Mouse (Mus musculus) limb, embryonic 12.5 days (tissue): ENCODE measurements around the gene Gm10322. TPM values are rescaled to one million over a fixed set of nuclear protein-coding genes. Genes with fewer than 3 reads are reported as not detected.

Source experiments
- ATAC-seq: fragments of 200-750 bp; cut with Nextera tagmentation; 2 replicates; pipeline ENCODE4 v1.8.0; 2017; ENCODE audit warnings: low read depth, moderate TSS enrichment; ENCODE audit not compliant: insufficient number of reproducible peaks, insufficient read depth, low FRiP score, low TSS enrichment
- H3K27ac ChIP-seq: fragments of 300-500 bp; sonication (generic); 2 replicates; pipeline ENCODE4 v1.5.1; 2016; ENCODE audit warnings: mild to moderate bottlenecking, moderate library complexity
- H3K27me3 ChIP-seq: fragments of 300-500 bp; sonication (generic); 2 replicates; pipeline ENCODE4 v1.6.1; 2016; ENCODE audit warnings: mild to moderate bottlenecking, moderate library complexity
- H3K36me3 ChIP-seq: fragments of 300-500 bp; sonication (generic); 2 replicates; pipeline ENCODE4 v1.6.1; 2016; ENCODE audit warnings: mild to moderate bottlenecking, moderate library complexity
- H3K4me1 ChIP-seq: fragments of 300-500 bp; sonication (generic); replicated peaks from 2 replicates; pipeline ENCODE4 v1.6.1; 2016
- H3K4me2 ChIP-seq: fragments of 300-500 bp; sonication (generic); 2 replicates; pipeline ENCODE4 v1.6.1; 2016; ENCODE audit warnings: mild to moderate bottlenecking, moderate library complexity
- H3K4me3 ChIP-seq: fragments of 300-500 bp; sonication (generic); replicated peaks from 2 replicates; pipeline ENCODE4 v1.5.1; 2016; ENCODE audit warnings: mild to moderate bottlenecking
- H3K9ac ChIP-seq: fragments of 300-500 bp; sonication (generic); replicated peaks from 2 replicates; pipeline ENCODE4 v1.6.1; 2016; ENCODE audit warnings: mild to moderate bottlenecking, moderate library complexity
- H3K9me3 ChIP-seq: fragments of 300-500 bp; sonication (generic); 2 replicates; pipeline ENCODE4 v1.6.1; 2016; ENCODE audit warnings: mild to moderate bottlenecking, moderate library complexity
- WGBS: fragments of 180-500 bp; shearing (Covaris S2); methylation state at CpG from one replicate; pipeline ENCODE4 v1.1.7; 2016; 5-methylcytosine and 5-hydroxymethylcytosine counted together
- polyA plus RNA-seq: library from polyadenylated mRNA; unstranded; fragments of >200 nt; fragmentation: Nextera tagmentation; extraction: Ambion mirVana; gene quantifications from 2 replicates; pipeline ENCODE4 v1.2.1, GENCODE M21; 2016

The Gm10322 gene
- polyA plus RNA-seq, 1 experiment from 2014 or later: not detected

DNA sequence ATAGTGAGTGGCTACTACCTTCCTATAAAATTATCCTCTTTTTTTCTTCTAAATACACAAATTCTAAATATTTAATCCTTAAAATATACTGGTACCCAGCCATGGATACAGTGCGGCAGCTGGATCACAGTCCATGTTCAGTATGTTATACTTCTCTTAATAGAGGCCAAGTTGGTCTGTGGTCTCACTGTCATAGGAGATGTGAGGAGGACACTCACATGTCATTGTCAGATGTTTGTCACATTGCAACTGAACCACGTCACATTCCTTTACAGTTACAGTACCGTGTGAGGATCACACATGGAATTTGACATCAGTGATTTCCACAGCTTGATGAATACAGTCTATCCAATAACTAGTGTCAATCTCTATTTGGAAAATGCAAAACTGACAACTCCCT lies 36.2 kb upstream of the Gm10322 start:
- H3K4me3 ChIP-seq: no peak overlapping the region
- WGBS: 91% methylated on average over 3 of the region's 3 CpGs
- no peak overlapping the region for H3K9ac ChIP-seq
- no peak overlapping the region for H3K27ac ChIP-seq
- no peak for ATAC-seq
- H3K36me3 ChIP-seq: peaks cover 9% of the 10 kb centered on the region
- peaks cover 6% of the 10 kb centered on the region; the same call in 1 of the 2 replicates for H3K9me3 ChIP-seq
- H3K4me2 ChIP-seq: no peak overlapping the region
- no peaks in the 10 kb centered on the region for H3K27me3 ChIP-seq
- peaks cover 34% of the 10 kb centered on the region for H3K4me1 ChIP-seq

DNA sequence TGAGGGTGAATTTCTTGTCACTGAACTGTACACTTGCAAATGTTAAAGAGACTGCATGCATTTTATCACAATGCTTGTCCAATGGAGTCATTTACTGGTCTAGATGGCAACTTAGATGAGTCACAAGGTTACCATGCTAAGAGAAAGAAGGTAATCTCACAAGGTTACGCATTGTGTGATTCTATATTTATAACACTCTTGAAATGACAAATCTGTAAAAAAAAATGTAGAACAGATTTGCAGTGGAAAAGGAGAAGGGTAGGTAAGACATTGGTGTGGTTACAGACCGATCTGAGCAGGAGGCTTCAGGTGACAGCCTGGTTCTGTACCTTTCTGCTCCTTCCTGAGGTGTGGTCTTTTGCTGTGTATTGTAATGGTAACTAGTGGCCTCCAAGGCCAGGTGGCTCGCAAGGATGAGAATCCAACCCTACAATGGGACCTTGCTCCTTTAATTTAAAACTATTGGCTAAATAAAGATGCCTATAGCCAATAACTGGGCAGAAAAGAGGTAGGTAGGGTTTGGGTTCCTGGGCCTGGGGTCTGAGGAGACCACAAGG lies 35.2 kb upstream of the Gm10322 start:
- peaks cover 6% of the 10 kb centered on the region; the same call in 1 of the 2 replicates for H3K9me3 ChIP-seq
- no peak overlapping the region for H3K27ac ChIP-seq
- H3K9ac ChIP-seq: no peak overlapping the region
- H3K36me3 ChIP-seq: peaks cover 9% of the 10 kb centered on the region
- H3K27me3 ChIP-seq: no peaks in the 10 kb centered on the region
- no peak for ATAC-seq
- H3K4me2 ChIP-seq: no peak overlapping the region
- H3K4me3 ChIP-seq: no peak overlapping the region
- H3K4me1 ChIP-seq: peaks cover 34% of the 10 kb centered on the region
- WGBS: 90% methylated on average over 3 of the region's 3 CpGs

DNA sequence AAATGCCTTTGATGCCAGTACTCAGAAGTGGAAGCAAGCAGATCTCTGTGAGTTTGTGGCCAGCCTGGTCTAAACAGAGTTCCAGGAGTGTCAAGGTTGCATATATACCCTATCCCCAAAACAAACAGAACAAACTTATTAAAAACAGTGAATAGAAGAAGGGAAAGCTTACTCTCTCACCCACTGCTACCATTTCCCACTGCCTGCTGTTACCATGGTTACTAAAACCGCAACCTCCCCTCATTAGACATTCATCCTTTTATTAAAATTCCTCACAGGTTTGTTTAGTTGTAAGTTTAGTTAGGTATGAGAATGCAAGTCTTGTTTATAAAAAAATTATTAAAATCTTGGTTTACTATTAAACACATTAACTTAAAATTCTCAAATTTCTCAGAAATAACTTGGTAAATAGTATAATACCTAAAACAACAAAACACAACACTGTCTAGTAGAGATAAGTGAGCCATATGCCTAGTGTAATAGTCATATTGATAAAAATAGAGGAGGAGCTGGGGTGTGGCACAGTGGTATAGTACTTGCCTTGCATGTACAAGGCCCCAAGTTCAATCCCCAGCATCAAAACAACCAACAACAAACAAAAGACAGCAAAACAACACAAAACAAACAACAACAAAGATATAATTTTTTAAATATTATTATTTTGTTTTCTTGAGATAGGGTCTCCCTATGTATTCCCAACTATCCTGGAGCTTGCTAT lies 33.9 kb upstream of the Gm10322 start:
- H3K4me1 ChIP-seq: peaks cover 23% of the 10 kb centered on the region
- H3K36me3 ChIP-seq: peaks cover 9% of the 10 kb centered on the region
- H3K9me3 ChIP-seq: peaks cover 6% of the 10 kb centered on the region; the same call in 1 of the 2 replicates
- H3K27me3 ChIP-seq: no peaks in the 10 kb centered on the region
- no peak for ATAC-seq
- H3K4me3 ChIP-seq: no peak overlapping the region
- no peak overlapping the region for H3K27ac ChIP-seq
- H3K9ac ChIP-seq: no peak overlapping the region
- 89% methylated on average over 1 of the region's 1 CpGs for WGBS
- H3K4me2 ChIP-seq: no peak overlapping the region

DNA sequence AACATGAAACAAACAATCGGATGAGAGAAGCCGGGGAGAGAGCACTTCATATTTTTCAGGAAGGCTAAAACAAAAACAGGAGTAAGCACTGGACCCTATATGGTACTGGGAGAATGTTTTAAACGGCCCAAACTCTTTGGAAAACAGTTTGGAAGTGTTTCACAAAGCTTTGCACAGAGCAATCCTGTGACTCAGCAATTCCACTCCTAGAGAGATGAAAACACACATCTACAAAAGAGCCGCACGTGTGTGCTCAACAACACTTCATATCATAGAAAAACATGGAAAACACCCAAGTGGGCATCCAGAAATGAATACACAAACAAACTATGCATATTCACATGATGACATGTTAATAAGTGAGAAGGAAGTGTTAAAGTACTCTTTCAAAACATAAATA lies 30.2 kb upstream of the Gm10322 start:
- Histone ChIP-seq H3K4me2 (no peak overlapping the region), H3K9me3 (peaks cover 6% of the 10 kb centered on the region; the same call in 1 of the 2 replicates), H3K27ac (no peak overlapping the region), H3K9ac (no peak overlapping the region), H3K27me3 (no peaks in the 10 kb centered on the region), H3K4me3 (no peak overlapping the region), H3K36me3 (peaks cover 9% of the 10 kb centered on the region), H3K4me1 (no peaks in the 10 kb centered on the region)
- 89% methylated on average over 5 of the region's 5 CpGs for WGBS
- no peak for ATAC-seq

GRCm38 (mm10) chr10:59586821-59587220 lies 29.0 kb upstream of the Gm10322 start:
- no peaks in the 10 kb centered on the region for H3K27me3 ChIP-seq
- H3K9me3 ChIP-seq: peaks cover 6% of the 10 kb centered on the region; the same call in 1 of the 2 replicates
- no peak overlapping the region for H3K27ac ChIP-seq

DNA sequence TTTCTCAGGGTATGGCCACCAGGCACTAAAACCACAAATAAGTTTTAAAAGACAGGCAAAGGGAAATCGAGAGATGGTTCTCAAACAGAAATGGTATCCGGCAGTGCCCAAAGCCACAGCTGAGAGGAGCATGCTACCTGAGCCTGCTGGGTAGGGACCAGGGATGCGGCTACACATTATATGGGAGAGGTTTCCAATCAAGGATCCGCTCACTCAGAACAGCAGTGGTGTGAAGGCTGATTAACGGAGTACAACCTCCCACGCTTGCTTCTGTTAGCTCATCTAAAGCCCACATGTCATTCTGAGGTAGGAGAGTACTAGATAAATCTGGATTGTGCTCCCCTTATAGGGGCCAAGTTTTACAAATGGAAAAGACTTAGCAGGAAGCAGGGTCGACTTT lies 27.7 kb upstream of the Gm10322 start:
- 85% methylated on average over 7 of the region's 7 CpGs for WGBS
- H3K27ac ChIP-seq: no peak overlapping the region
- peaks cover 4% of the 10 kb centered on the region for H3K36me3 ChIP-seq
- H3K4me2 ChIP-seq: no peak overlapping the region
- H3K4me1 ChIP-seq: no peaks in the 10 kb centered on the region
- no peak overlapping the region for H3K9ac ChIP-seq
- H3K4me3 ChIP-seq: no peak overlapping the region
- ATAC-seq: no peak
- peaks cover 4% of the 10 kb centered on the region; the same call in 1 of the 2 replicates for H3K9me3 ChIP-seq
- no peaks in the 10 kb centered on the region for H3K27me3 ChIP-seq

More at GRCm38 (mm10) chr10:59586821-59587220, 29.0 kb upstream of the Gm10322 start:
- Histone ChIP-seq H3K36me3 (peaks cover 9% of the 10 kb centered on the region), H3K4me2 (no peak overlapping the region), H3K9ac (no peak overlapping the region), H3K4me3 (no peak overlapping the region), H3K4me1 (no peaks in the 10 kb centered on the region)
- no peak for ATAC-seq
- 92% methylated on average over 15 of the region's 15 CpGs for WGBS

DNA sequence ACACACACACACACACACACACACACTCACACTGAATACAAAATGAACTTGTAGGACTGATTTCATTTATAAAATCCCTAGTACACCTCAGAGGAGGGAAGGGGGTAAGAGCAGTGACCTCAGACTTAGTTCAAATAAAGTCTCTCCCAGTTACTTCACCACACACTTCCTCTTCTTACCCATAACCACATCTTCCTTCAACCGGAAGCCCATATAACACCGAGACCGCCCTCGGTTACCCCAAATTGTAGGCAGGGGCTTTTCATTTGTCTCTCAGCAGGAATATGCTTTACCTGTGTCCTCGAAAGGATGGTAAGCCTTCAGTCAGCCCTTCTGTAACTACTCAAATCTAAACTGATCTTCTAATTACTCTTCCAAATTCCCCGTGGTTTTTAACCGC lies 26.4 kb upstream of the Gm10322 start:
- WGBS: 84% methylated on average over 7 of the region's 7 CpGs
- ATAC-seq: no peak
- no peaks in the 10 kb centered on the region for H3K27me3 ChIP-seq
- no peak overlapping the region for H3K4me2 ChIP-seq
- H3K9ac ChIP-seq: no peak overlapping the region
- H3K4me1 ChIP-seq: no peaks in the 10 kb centered on the region
- no peaks in the 10 kb centered on the region for H3K9me3 ChIP-seq
- no peak overlapping the region for H3K4me3 ChIP-seq
- H3K27ac ChIP-seq: no peak overlapping the region
- H3K36me3 ChIP-seq: 0 out of 2 replicates have a peak, but pooled peaks cover 3% of the 10 kb centered on the region

DNA sequence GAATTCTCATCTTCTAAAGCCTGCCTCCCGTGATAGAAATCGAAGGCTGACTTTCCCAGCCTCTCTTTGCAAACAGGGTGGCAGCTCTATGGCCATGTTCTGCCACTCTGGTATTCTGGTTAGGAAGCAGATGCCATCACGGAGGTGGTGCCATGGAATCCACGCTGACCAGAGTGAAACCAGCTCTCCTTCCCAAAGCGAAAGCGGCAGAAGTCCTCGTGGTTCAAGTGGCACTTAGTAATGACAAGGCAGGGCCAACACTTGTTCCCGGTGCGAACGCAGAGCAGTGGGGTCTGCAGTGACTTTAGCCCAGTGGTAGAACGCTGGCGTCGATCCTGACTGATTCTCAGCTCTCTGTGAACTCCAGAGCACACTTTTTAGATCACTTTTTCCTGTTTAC lies 26.0 kb upstream of the Gm10322 start:
- Histone ChIP-seq H3K9me3 (no peaks in the 10 kb centered on the region), H3K4me1 (no peaks in the 10 kb centered on the region), H3K9ac (no peak overlapping the region), H3K27ac (no peak overlapping the region), H3K4me2 (no peak overlapping the region), H3K4me3 (no peak overlapping the region), H3K36me3 (0 out of 2 replicates have a peak, but pooled peaks cover 4% of the 10 kb centered on the region), H3K27me3 (no peaks in the 10 kb centered on the region)
- no peak for ATAC-seq
- WGBS: 83% methylated on average over 13 of the region's 13 CpGs

DNA sequence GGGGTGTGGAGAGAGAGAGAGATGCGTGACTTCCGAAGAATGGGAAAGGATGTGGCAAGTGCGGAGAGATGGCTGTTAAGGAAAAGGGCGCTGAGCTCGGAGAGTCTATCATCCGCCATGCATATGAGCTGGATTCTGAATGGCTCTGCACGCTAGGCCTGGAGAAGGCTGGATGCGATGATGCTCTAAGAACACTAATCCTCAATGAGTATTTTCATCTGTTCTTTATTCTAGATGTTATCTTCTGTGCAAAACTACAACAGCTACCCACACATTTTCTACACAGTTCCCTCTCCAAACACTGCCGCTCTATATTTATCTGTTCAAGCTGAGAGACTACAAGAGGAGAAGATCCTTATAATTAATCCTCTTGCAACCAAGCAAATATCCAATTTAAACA lies 25.3 kb upstream of the Gm10322 start:
- H3K4me3 ChIP-seq: no peak overlapping the region
- WGBS: 98% methylated on average over 9 of the region's 9 CpGs
- H3K36me3 ChIP-seq: 0 out of 2 replicates have a peak, but pooled peaks cover 4% of the 10 kb centered on the region
- H3K9ac ChIP-seq: no peak overlapping the region
- H3K4me1 ChIP-seq: no peaks in the 10 kb centered on the region
- ATAC-seq: no peak
- no peak overlapping the region for H3K27ac ChIP-seq
- H3K9me3 ChIP-seq: no peaks in the 10 kb centered on the region
- no peaks in the 10 kb centered on the region for H3K27me3 ChIP-seq
- H3K4me2 ChIP-seq: no peak overlapping the region

GRCm38 (mm10) chr10:59593826-59594570 lies 21.9 kb upstream of the Gm10322 start:
- no peak overlapping the region for H3K9ac ChIP-seq
- no peaks in the 10 kb centered on the region for H3K9me3 ChIP-seq
- no peak overlapping the region for H3K27ac ChIP-seq
- ATAC-seq: no peak
- WGBS: 73% methylated on average over 13 of the region's 13 CpGs
- H3K4me1 ChIP-seq: no peaks in the 10 kb centered on the region
- H3K4me2 ChIP-seq: no peak overlapping the region
- no peak overlapping the region for H3K4me3 ChIP-seq
- peaks cover 10% of the 10 kb centered on the region; the same call in 1 of the 2 replicates for H3K36me3 ChIP-seq
- no peaks in the 10 kb centered on the region for H3K27me3 ChIP-seq

DNA sequence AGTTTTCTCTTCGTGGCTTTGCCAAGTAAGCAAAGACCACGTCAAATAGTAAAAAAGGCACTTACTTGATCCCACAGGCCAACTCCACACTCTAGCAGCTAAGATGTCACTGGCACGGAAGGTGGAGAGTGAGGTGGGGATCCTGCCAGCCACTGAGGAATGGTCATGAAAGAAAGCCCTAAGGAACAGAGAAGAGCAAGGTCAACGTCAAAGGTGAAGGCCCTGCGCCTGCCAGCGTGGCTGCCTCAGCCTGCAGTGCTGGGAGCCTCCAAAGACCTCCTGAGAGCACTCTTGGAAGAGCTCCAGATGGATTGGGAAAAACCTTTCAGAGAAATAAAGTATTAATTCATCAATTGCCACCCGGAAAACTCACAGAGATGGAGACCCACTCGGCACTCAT lies 15.3 kb upstream of the Gm10322 start:
- Histone ChIP-seq H3K4me1 (peaks cover 5% of the 10 kb centered on the region), H3K27ac (no peak overlapping the region), H3K4me2 (no peak overlapping the region), H3K9ac (no peak overlapping the region), H3K9me3 (no peaks in the 10 kb centered on the region), H3K36me3 (peaks cover 10% of the 10 kb centered on the region; the same call in 1 of the 2 replicates), H3K4me3 (no peak overlapping the region), H3K27me3 (no peaks in the 10 kb centered on the region)
- 82% methylated on average over 8 of the region's 8 CpGs for WGBS
- no peak for ATAC-seq
